Mouse (Mus musculus): Measurements from ENCODE around the gene Rps6ka4. TPM values are rescaled to one million over a fixed set of nuclear protein-coding genes. Genes with fewer than 3 reads are reported as not detected.

The Rps6ka4 gene
- polyA plus RNA-seq, 1 experiment from 2014 or later: 10.5 TPM

- H3K4me2 ChIP-seq: no peak overlapping the region
- peaks cover 9% of the 10 kb centered on the region; the same call in 1 of the 2 replicates for H3K4me1 ChIP-seq
- peaks cover 56% of the 10 kb centered on the region for H3K27me3 ChIP-seq (replicated peaks)
- no peaks in the 10 kb centered on the region for H3K9me3 ChIP-seq
- H3K36me3 ChIP-seq (replicated peaks): no peaks in the 10 kb centered on the region
- H3K4me3 ChIP-seq: no peak overlapping the region
- no peak overlapping the region for H3K27ac ChIP-seq
- ATAC-seq (replicated peaks): no peak
- 80% methylated on average over 4 of the region's 4 CpGs for WGBS
- H3K9ac ChIP-seq: no peak overlapping the region
Measured at GRCm38 (mm10) chr19:6846050-6846449, 5.6 kb upstream of the Rps6ka4 start.

GRCm38 (mm10) chr19:6842353-6842752, 1.9 kb upstream of the Rps6ka4 start:
- no peak overlapping the region for H3K27ac ChIP-seq
- no peak for ATAC-seq (replicated peaks)
- H3K4me2 ChIP-seq: no peak overlapping the region
- peaks cover 18% of the 10 kb centered on the region for H3K4me1 ChIP-seq
- no peaks in the 10 kb centered on the region for H3K9me3 ChIP-seq
- peaks cover 45% of the 10 kb centered on the region for H3K27me3 ChIP-seq (replicated peaks)
- H3K36me3 ChIP-seq (replicated peaks): no peaks in the 10 kb centered on the region
- WGBS: 67% methylated on average over 1 of the region's 1 CpGs
- no peak overlapping the region for H3K9ac ChIP-seq
- no peak overlapping the region for H3K4me3 ChIP-seq

GRCm38 (mm10) chr19:6841292-6841597, 809 bp upstream of the Rps6ka4 start:
- Histone ChIP-seq H3K9me3 (no peaks in the 10 kb centered on the region), H3K27ac (no peak overlapping the region), H3K4me3 (no peak overlapping the region; the same call in 1 of the 2 replicates), H3K9ac (no peak overlapping the region), H3K36me3 (replicated peaks) (no peaks in the 10 kb centered on the region), H3K4me1 (peaks cover 18% of the 10 kb centered on the region), H3K27me3 (replicated peaks) (peaks cover 34% of the 10 kb centered on the region), H3K4me2 (peak overlapping the region; percentile 99; the same call in 1 of the 2 replicates)
- no peak for ATAC-seq (replicated peaks)
- 24% methylated on average over 3 of the region's 3 CpGs for WGBS

GRCm38 (mm10) chr19:6839615-6840474, 591 bp downstream of the Rps6ka4 start:
- peaks cover 29% of the 10 kb centered on the region for H3K27me3 ChIP-seq (replicated peaks)
- H3K36me3 ChIP-seq (replicated peaks): no peaks in the 10 kb centered on the region
- H3K4me2 ChIP-seq: peak overlapping the region; percentile 99
- H3K4me1 ChIP-seq: peaks cover 18% of the 10 kb centered on the region
- 0 out of 2 replicates have a peak overlapping the region, but pooled peaks have one; percentile 1 for H3K27ac ChIP-seq
- H3K9ac ChIP-seq: peak overlapping the region; percentile 64
- ATAC-seq (replicated peaks): peak; percentile 74
- whole genome bisulfite sequencing: under 1% methylated on average over 43 of the region's 46 CpGs
- peak overlapping the region; percentile 57 for H3K4me3 ChIP-seq
- no peaks in the 10 kb centered on the region for H3K9me3 ChIP-seq

- Histone ChIP-seq H3K27me3 (replicated peaks) (peaks cover 41% of the 10 kb centered on the region), H3K4me2 (no peak overlapping the region), H3K9me3 (no peaks in the 10 kb centered on the region), H3K36me3 (replicated peaks) (no peaks in the 10 kb centered on the region), H3K4me3 (no peak overlapping the region), H3K27ac (no peak overlapping the region), H3K9ac (no peak overlapping the region), H3K4me1 (peaks cover 28% of the 10 kb centered on the region)
- WGBS: 84% methylated on average over 8 of the region's 8 CpGs
- ATAC-seq (replicated peaks): no peak
Measured at GRCm38 (mm10) chr19:6832363-6832762, 8.1 kb downstream of the Rps6ka4 start.

GRCm38 (mm10) chr19:6831331-6831730, 9.1 kb downstream of the Rps6ka4 start:
- no peaks in the 10 kb centered on the region for H3K9me3 ChIP-seq
- peak; percentile 59 for ATAC-seq (replicated peaks)
- WGBS: 3% methylated on average over 17 of the region's 17 CpGs
- no peak overlapping the region for H3K27ac ChIP-seq
- peak overlapping the region; percentile 69 for H3K4me2 ChIP-seq
- H3K9ac ChIP-seq: peak overlapping the region; percentile 54
- H3K27me3 ChIP-seq (replicated peaks): peaks cover 41% of the 10 kb centered on the region
- H3K36me3 ChIP-seq (replicated peaks): no peaks in the 10 kb centered on the region
- peak overlapping the region; percentile 44 for H3K4me3 ChIP-seq
- peaks cover 28% of the 10 kb centered on the region for H3K4me1 ChIP-seq

- Histone ChIP-seq H3K36me3 (replicated peaks) (no peaks in the 10 kb centered on the region), H3K4me3 (peak overlapping the region; percentile 44), H3K4me1 (peaks cover 28% of the 10 kb centered on the region), H3K27me3 (replicated peaks) (peaks cover 41% of the 10 kb centered on the region), H3K9me3 (no peaks in the 10 kb centered on the region), H3K4me2 (peak overlapping the region; percentile 69), H3K27ac (no peak overlapping the region), H3K9ac (peak overlapping the region; percentile 54)
- ATAC-seq (replicated peaks): peak; percentile 41; the same call in 1 of the 2 replicates
- WGBS: 4% methylated on average over 38 of the region's 38 CpGs
Measured at GRCm38 (mm10) chr19:6830556-6831316, 9.7 kb downstream of the Rps6ka4 start.

GRCm38 (mm10) chr19:6829870-6830555, 10.4 kb downstream of the Rps6ka4 start:
- 0 out of 2 replicates have a peak, but pooled peaks have one; percentile 22 for ATAC-seq (replicated peaks)
- H3K27me3 ChIP-seq (replicated peaks): peaks cover 41% of the 10 kb centered on the region

GRCm38 (mm10) chr19:6829069-6829468, 11.4 kb downstream of the Rps6ka4 start:
- H3K27ac ChIP-seq: no peak overlapping the region
- ATAC-seq (replicated peaks): no peak
- peaks cover 41% of the 10 kb centered on the region for H3K27me3 ChIP-seq (replicated peaks)
- H3K9me3 ChIP-seq: no peaks in the 10 kb centered on the region
- WGBS: 14% methylated on average over 3 of the region's 3 CpGs
- H3K4me1 ChIP-seq: peaks cover 28% of the 10 kb centered on the region
- H3K4me2 ChIP-seq: peak overlapping the region; percentile 69
- H3K4me3 ChIP-seq: peak overlapping the region; percentile 44; the same call in 1 of the 2 replicates
- H3K36me3 ChIP-seq (replicated peaks): no peaks in the 10 kb centered on the region
- H3K9ac ChIP-seq: no peak overlapping the region

More at GRCm38 (mm10) chr19:6829870-6830555, 10.4 kb downstream of the Rps6ka4 start:
- Histone ChIP-seq H3K4me2 (peak overlapping the region; percentile 69), H3K36me3 (replicated peaks) (no peaks in the 10 kb centered on the region), H3K9me3 (no peaks in the 10 kb centered on the region), H3K4me1 (peaks cover 28% of the 10 kb centered on the region), H3K4me3 (peak overlapping the region; percentile 44), H3K27ac (no peak overlapping the region), H3K9ac (peak overlapping the region; percentile 54)
- 4% methylated on average over 45 of the region's 48 CpGs for WGBS

GRCm38 (mm10) chr19:6826601-6827000, 13.8 kb downstream of the Rps6ka4 start:
- H3K9ac ChIP-seq: no peak overlapping the region
- H3K27me3 ChIP-seq (replicated peaks): peaks cover 35% of the 10 kb centered on the region
- H3K4me3 ChIP-seq: no peak overlapping the region
- 89% methylated on average over 3 of the region's 3 CpGs for WGBS
- no peak for ATAC-seq (replicated peaks)
- H3K27ac ChIP-seq: no peak overlapping the region
- no peak overlapping the region for H3K4me2 ChIP-seq
- H3K9me3 ChIP-seq: no peaks in the 10 kb centered on the region
- H3K4me1 ChIP-seq: peaks cover 27% of the 10 kb centered on the region
- no peaks in the 10 kb centered on the region for H3K36me3 ChIP-seq (replicated peaks)

GRCm38 (mm10) chr19:6825384-6825783, 15.1 kb downstream of the Rps6ka4 start:
- WGBS: 85% methylated on average over 6 of the region's 6 CpGs
- H3K27ac ChIP-seq: no peak overlapping the region

More at GRCm38 (mm10) chr19:6825384-6825783, 15.1 kb downstream of the Rps6ka4 start:
- Histone ChIP-seq H3K4me1 (peaks cover 15% of the 10 kb centered on the region), H3K36me3 (replicated peaks) (no peaks in the 10 kb centered on the region), H3K27me3 (replicated peaks) (peaks cover 24% of the 10 kb centered on the region), H3K9ac (no peak overlapping the region), H3K9me3 (no peaks in the 10 kb centered on the region), H3K4me3 (no peak overlapping the region), H3K4me2 (no peak overlapping the region)
- ATAC-seq (replicated peaks): no peak

Measured in midbrain, embryonic 15.5 days (tissue).